Mouse (Mus musculus) midbrain, embryonic 10.5 days (tissue): Measurements from ENCODE around the gene S100a4. TPM values are rescaled to one million over a fixed set of nuclear protein-coding genes. Genes with fewer than 3 reads are reported as not detected.

ENCODE experiments used
- DNase-seq: peaks from one replicate; pipeline ENCODE4 v3.0.0-alpha.2; 2017; ENCODE audit warnings: low spot score
- H3K27ac ChIP-seq: fragments of 300-500 bp; sonication (generic); replicated peaks from 2 replicates; pipeline ENCODE4 v1.5.1; 2016; ENCODE audit warnings: mild to moderate bottlenecking
- H3K27me3 ChIP-seq: fragments of 300-500 bp; sonication (generic); 2 replicates; pipeline ENCODE4 v1.6.1; 2016; ENCODE audit warnings: low read depth, mild to moderate bottlenecking; ENCODE audit not compliant: poor library complexity, severe bottlenecking
- H3K36me3 ChIP-seq: fragments of 300-500 bp; sonication (generic); 2 replicates; pipeline ENCODE4 v1.6.1; 2016; ENCODE audit warnings: mild to moderate bottlenecking, moderate library complexity
- H3K4me1 ChIP-seq: fragments of 300-500 bp; sonication (generic); 2 replicates; pipeline ENCODE4 v1.6.1; 2016
- H3K4me3 ChIP-seq: fragments of 300-500 bp; sonication (generic); 2 replicates; pipeline ENCODE4 v1.5.1; 2016; ENCODE audit warnings: mild to moderate bottlenecking, moderate library complexity
- H3K9me3 ChIP-seq: fragments of 300-500 bp; sonication (generic); replicated peaks from 2 replicates; pipeline ENCODE4 v1.6.1; 2016; ENCODE audit warnings: mild to moderate bottlenecking
- WGBS: fragments of 180-500 bp; shearing (Covaris S2); methylation state at CpG from one replicate; pipeline ENCODE4 v1.1.7; 2016; 5-methylcytosine and 5-hydroxymethylcytosine counted together
- polyA plus RNA-seq: library from polyadenylated mRNA; unstranded; fragments of >200 nt; fragmentation: Nextera tagmentation; extraction: Ambion mirVana; gene quantifications from 2 replicates; pipeline ENCODE4 v1.2.1, GENCODE M21; 2016

The S100a4 gene
- polyA plus RNA-seq, 1 experiment from 2014 or later: 0.35 TPM

DNA sequence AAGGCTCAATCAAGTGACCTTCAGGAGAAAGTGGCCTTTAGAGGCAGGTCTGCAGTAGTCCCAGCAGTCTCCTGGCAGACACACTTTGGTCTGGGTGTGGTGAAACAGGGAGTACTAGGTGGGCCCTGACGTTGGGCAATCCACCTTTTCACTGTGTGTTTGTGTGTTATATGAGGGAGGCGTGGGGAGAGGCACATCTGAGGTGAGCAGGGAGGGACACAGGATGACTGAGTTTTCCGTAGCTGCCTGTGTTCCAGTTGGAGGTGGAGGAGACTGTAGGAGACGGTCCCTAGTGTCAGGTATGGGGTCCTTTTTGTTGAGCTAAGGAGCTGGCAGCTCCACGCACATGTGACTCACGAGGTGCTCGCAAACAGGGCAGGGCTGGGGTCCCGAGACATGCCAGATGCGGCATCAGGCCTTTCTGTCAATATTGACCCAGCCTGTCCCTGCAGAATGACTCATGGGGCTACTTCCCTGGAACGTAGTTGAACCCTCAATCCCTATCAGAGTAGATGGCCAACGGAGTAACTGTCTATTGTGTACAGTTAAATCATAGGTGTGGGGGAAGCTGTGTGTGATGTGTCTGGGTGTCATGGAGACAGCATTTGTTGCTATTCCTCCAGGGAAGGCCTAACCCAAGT lies 11.2 kb downstream of the S100a4 start:
- Histone ChIP-seq H3K27ac (no peak overlapping the region), H3K36me3 (no peaks in the 10 kb centered on the region), H3K9me3 (no peaks in the 10 kb centered on the region), H3K4me1 (peaks cover 13% of the 10 kb centered on the region), H3K27me3 (peaks cover 14% of the 10 kb centered on the region), H3K4me3 (no peak overlapping the region)
- no peak for DNase-seq
- WGBS: 82% methylated on average over 11 of the region's 11 CpGs

DNA sequence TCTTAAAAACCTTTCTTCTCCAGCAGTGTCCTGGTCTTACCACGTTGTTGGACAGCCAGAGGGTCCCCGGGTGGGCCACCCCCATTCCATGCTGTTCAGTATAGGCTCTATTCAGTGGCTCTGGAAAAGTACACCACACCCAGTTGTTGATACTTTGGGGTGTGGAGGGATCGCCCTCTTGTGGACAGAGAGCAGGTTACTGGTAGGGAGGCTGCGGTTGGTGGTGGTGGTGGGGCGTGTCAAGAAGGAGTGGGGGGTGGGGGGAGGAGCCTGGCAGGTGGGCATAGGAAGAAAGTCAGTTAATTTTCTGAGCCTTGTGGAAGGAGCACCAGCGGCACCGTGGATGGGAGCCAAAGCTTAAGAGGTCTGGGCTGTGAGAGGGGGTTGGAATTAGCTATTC lies 11.8 kb downstream of the S100a4 start:
- DNase-seq: peak; percentile 53
- no peak overlapping the region for H3K27ac ChIP-seq
- H3K4me1 ChIP-seq: peaks cover 13% of the 10 kb centered on the region
- peaks cover 14% of the 10 kb centered on the region for H3K27me3 ChIP-seq
- no peaks in the 10 kb centered on the region for H3K36me3 ChIP-seq
- no peak overlapping the region for H3K4me3 ChIP-seq
- H3K9me3 ChIP-seq: no peaks in the 10 kb centered on the region
- WGBS: 11% methylated on average over 7 of the region's 7 CpGs

DNA sequence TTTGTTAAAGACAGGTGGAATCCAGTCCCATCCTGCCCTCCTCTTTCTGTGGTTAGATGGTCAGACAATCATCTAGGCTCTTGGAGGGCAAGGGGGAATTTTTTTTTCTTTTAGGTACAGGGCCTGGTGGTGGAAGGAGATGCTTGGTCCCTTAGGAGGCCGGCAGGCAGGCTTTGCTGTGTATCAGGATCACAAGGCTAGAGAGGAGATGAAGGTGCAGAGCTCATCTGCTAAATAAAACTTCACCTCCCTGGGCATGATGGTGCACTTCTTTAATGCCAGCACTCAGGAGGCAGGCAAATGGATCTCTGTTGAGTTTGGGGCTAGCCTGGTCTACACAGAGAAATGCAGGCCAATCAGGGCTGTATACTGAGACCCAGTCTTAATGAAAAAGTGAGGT lies 12.3 kb downstream of the S100a4 start:
- WGBS: 88% methylated on average over 1 of the region's 1 CpGs
- DNase-seq: no peak
- Histone ChIP-seq H3K4me1 (peaks cover 13% of the 10 kb centered on the region), H3K27me3 (peaks cover 14% of the 10 kb centered on the region), H3K27ac (no peak overlapping the region), H3K36me3 (no peaks in the 10 kb centered on the region), H3K9me3 (no peaks in the 10 kb centered on the region), H3K4me3 (no peak overlapping the region)

DNA sequence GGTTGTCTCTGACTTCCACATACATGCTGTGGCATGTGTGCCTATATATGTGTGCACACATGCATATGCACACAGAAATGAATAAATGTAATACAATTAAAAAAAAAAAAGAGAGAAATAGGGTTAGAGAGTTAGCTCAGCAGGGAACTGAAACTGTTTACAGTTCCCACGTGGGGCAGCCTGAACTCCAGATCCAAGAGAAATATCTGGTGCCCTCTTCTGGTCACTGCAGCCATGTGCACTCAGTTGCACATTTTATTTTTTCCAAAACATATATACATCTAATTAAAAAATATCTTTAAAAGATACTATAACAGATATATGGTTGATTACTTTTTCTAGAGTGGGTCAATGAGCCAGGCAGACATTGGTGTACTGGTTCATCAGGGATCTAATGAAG lies 14.0 kb downstream of the S100a4 start:
- DNase-seq: no peak
- peaks cover 14% of the 10 kb centered on the region for H3K27me3 ChIP-seq
- H3K4me3 ChIP-seq: no peak overlapping the region
- no peak overlapping the region for H3K27ac ChIP-seq
- 21% methylated on average over 1 of the region's 1 CpGs for WGBS
- peaks cover 11% of the 10 kb centered on the region for H3K4me1 ChIP-seq
- H3K9me3 ChIP-seq: no peaks in the 10 kb centered on the region
- H3K36me3 ChIP-seq: no peaks in the 10 kb centered on the region

DNA sequence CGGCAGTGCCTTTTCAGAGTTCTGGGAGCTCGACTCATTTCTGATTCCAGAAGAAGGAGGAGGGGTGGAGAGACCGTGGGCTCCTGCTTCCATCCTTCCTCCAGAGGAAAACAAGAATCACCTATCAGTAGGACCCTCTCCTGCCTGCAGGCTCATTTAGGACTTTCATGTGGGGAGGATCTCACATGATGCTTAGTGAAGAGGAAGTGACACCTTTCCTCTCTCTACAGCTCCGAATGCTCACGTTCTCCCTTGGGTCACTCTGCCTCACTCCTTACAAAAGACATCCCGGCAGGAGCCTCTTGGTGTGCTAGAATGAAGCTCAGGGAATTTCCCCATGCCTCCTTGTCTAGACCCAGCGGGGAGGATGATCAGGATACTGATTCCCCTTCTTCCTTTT lies 18.0 kb downstream of the S100a4 start:
- H3K36me3 ChIP-seq: no peaks in the 10 kb centered on the region
- no peak overlapping the region for H3K27ac ChIP-seq
- no peak for DNase-seq
- no peaks in the 10 kb centered on the region for H3K27me3 ChIP-seq
- H3K4me3 ChIP-seq: no peak overlapping the region
- no peaks in the 10 kb centered on the region for H3K9me3 ChIP-seq
- H3K4me1 ChIP-seq: peaks cover 23% of the 10 kb centered on the region
- 50% methylated on average over 7 of the region's 7 CpGs for WGBS

DNA sequence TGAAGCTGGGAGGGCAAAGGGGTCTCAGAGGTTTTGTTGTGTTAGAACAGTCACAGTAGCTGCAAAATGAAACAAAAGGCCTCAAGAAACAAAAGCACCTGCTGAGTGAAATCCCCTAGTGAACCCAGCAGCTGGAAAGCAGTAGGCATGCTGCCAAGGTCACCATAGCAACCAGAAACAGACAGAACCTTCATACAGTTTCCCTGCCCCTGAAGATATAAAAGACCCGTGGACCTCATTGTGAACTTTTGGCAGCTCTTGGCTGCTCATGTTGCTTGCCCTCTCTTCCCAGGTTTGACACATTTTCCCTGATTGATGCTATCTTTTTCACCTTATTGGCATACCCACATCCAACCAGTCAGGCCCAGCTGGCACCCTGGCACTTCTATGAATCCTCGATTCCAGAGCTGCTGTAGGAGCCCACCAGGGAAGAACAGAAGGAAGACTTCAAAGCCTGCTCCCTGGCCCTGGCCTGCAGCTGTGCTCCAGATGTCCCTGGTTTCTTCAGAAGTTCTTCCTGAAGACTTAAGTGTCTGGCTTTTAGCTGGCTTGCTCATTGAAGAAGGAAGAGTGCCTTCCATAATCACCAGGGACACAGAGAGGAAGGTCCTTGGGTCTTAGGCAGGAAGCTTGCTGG lies 20.0 kb downstream of the S100a4 start:
- Histone ChIP-seq H3K36me3 (no peaks in the 10 kb centered on the region), H3K27ac (peak overlapping the region; percentile 49), H3K4me1 (peaks cover 23% of the 10 kb centered on the region), H3K9me3 (no peaks in the 10 kb centered on the region), H3K4me3 (no peak overlapping the region), H3K27me3 (no peaks in the 10 kb centered on the region)
- peak; percentile 31 for DNase-seq
- WGBS: 20% methylated on average over 2 of the region's 2 CpGs

DNA sequence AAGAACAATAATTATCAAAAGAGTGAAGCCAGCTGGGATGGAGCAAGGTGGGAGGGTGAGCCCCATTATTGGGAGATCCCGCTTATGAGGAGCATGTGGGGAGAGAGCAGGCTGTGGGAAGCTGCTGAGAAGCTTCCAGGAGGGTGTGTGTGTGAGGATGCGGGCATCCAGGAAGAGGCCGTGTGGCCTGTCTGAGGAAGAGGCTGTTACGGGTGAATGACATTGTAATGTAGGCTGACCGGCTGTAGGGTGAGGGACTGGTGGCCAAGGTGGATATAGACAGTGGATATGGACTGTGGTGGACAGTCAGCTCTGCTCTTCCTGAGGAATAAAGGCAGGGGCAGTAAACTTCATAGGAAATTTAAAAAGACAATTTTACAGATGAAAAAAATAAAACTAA lies 21.9 kb downstream of the S100a4 start:
- Histone ChIP-seq H3K27ac (no peak overlapping the region), H3K27me3 (no peaks in the 10 kb centered on the region), H3K4me3 (no peak overlapping the region), H3K4me1 (peaks cover 23% of the 10 kb centered on the region), H3K36me3 (no peaks in the 10 kb centered on the region), H3K9me3 (no peaks in the 10 kb centered on the region)
- 84% methylated on average over 5 of the region's 5 CpGs for WGBS
- DNase-seq: no peak

DNA sequence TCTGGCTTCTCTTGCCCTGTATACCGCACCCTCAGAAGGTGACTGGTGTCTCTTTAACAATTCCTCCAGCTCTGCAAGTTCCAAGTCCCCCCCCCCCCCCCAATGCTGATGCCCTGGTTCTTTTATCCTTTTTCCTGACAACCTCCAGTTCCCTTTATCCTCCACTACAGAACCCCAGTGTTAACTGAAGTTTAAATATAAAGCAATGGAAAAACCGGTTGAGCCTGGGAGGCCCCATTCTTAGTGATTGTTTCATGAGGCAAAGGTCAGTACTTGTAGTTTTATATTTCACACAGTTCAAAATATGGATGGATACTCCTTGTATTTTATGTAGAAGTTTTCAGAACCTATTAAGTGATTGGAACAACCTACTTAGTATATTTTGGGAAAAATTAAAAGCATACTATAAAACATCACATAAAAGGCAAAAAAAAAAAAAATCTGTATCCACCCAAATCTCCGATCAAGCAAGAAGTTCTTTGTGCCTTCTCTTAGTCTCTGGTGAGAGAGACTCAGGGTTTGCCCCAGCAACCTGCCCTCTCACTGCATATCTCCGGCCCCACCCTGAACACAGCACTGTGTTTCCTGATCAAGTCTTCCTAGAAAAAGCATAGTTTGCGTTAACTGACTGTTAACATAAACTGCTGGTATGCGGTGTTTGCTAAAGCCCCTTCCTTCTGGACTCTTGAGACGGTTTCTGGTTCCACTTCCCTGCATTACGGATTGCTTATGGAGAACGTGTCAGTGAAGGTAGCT lies 22.9 kb downstream of the S100a4 start:
- Histone ChIP-seq H3K27ac (peak overlapping the region; percentile 42; the same call in 1 of the 2 replicates), H3K9me3 (no peaks in the 10 kb centered on the region), H3K27me3 (no peaks in the 10 kb centered on the region), H3K4me1 (peaks cover 23% of the 10 kb centered on the region), H3K4me3 (no peak overlapping the region), H3K36me3 (no peaks in the 10 kb centered on the region)
- no peak for DNase-seq
- 79% methylated on average over 9 of the region's 9 CpGs for whole genome bisulfite sequencing

DNA sequence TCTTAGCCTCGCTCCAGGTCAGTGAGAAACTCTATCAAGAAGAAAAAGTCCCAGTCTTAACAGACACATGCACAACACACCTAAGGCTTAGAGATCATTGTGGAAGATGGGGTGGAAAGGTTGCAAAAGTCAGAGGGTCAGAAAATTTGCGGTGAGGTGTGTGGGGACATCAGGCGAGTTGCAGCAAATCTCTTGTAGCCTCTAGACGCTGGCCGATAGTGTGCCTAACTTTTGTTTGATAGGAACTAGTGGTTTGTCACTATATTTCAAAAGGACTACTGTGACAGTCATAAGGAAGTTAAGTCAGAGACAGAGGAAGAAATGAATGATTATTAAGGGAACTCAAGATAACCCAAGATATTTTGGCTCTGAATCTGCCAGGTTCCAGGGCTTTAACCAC lies 23.8 kb downstream of the S100a4 start:
- Histone ChIP-seq H3K4me1 (peaks cover 23% of the 10 kb centered on the region), H3K9me3 (no peaks in the 10 kb centered on the region), H3K27ac (no peak overlapping the region), H3K36me3 (no peaks in the 10 kb centered on the region), H3K4me3 (no peak overlapping the region), H3K27me3 (no peaks in the 10 kb centered on the region)
- no peak for DNase-seq
- 93% methylated on average over 5 of the region's 5 CpGs for WGBS

DNA sequence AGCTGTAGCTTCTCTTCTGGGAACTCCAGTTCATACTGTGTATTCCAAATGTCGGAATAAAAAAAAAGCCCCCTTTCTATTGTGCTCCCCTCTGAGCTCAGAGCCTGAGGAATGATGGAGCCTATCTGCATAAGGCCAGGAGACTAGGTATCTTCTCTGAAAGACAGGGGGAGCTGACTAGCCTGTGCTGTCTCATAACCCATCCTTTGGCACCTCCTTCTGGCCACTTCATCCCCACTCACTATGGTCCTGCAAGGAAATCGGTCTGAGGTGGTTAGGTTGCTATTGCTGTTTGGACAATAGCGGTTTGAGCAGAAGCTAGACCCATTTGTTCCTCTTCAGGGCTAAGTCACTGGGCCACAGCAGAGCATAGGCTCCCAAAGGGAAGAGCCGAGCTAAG lies 24.2 kb downstream of the S100a4 start:
- WGBS: 60% methylated on average over 4 of the region's 4 CpGs
- Histone ChIP-seq H3K27me3 (no peaks in the 10 kb centered on the region), H3K27ac (no peak overlapping the region), H3K4me1 (peaks cover 21% of the 10 kb centered on the region), H3K36me3 (no peaks in the 10 kb centered on the region), H3K4me3 (no peak overlapping the region), H3K9me3 (no peaks in the 10 kb centered on the region)
- DNase-seq: no peak

DNA sequence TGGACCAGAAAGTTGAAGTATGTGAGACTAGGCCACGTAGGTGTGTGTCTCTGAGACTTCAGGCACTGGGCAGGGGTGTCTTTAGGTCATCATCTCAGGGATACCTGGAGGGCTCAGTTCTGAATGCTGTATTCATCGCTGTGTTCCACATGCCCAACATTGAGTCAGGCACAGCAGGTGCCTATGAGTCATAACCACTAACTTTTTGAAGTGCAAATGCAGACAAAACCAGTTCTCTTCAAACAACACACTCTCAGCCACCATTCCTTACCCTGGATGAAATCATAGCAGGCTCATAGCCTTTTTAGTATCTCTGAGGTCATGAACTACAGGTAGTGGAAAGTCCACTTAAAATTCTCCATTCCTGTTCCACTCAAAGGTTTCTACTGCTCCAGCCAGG lies 25.7 kb downstream of the S100a4 start:
- no peak overlapping the region for H3K4me3 ChIP-seq
- DNase-seq: no peak
- no peaks in the 10 kb centered on the region for H3K36me3 ChIP-seq
- WGBS: 80% methylated on average over 2 of the region's 2 CpGs
- H3K9me3 ChIP-seq: no peaks in the 10 kb centered on the region
- H3K27ac ChIP-seq: no peak overlapping the region
- peaks cover 7% of the 10 kb centered on the region for H3K4me1 ChIP-seq
- no peaks in the 10 kb centered on the region for H3K27me3 ChIP-seq

DNA sequence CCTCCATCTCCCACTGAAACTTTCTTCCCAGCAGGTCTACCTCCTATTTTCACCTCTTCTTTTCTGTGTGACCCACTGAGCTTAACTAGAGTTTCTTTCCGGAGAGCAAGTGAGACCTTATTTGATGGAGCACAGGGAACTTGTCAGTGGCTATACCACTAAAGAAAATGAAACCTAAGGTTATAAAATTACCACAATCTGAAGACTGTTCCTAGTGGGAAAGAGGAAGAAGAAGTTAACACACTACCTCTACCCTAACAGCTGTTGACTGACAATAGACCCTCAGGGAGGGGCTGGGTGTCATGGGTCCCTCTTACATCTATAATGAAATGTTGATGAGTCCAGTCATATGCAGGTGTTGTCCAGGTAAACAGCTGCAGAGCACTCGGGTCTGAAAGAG lies 28.4 kb downstream of the S100a4 start:
- no peak for DNase-seq
- no peaks in the 10 kb centered on the region for H3K27me3 ChIP-seq
- H3K27ac ChIP-seq: no peak overlapping the region
- 84% methylated on average over 2 of the region's 2 CpGs for WGBS
- no peaks in the 10 kb centered on the region for H3K4me1 ChIP-seq
- H3K36me3 ChIP-seq: no peaks in the 10 kb centered on the region
- no peak overlapping the region for H3K4me3 ChIP-seq
- no peaks in the 10 kb centered on the region for H3K9me3 ChIP-seq
